Mouse (Mus musculus): ENCODE results near the gene Zfp13. TPM values are rescaled to one million over a fixed set of nuclear protein-coding genes. Genes with fewer than 3 reads are reported as not detected.
"Not testable (repeated sequence)": the region's sequence is repeated elsewhere in the genome, so short reads cannot be mapped to it uniquely, and the experiment has no call there.

Zfp13 gene
- polyA plus RNA-seq, 1 experiment from 2014 or later, result 0.60 TPM

- WGBS (ENCODE audit: missing documents), result 74% methylated on average over 6 of the region's 8 CpGs
- Histone ChIP-seq H3K4me3 (ENCODE audit: inconsistent target) (no peak overlapping the region), H3K27ac (no peak overlapping the region), H3K36me3 (ENCODE audit: inconsistent target) (no peaks in the 10 kb centered on the region), H3K79me2 (ENCODE audit: inconsistent target) (no peaks in the 10 kb centered on the region)
Measured at GRCm38 (mm10) chr17:23603077-23603476, 3.8 kb upstream of the Zfp13 start.

DNA sequence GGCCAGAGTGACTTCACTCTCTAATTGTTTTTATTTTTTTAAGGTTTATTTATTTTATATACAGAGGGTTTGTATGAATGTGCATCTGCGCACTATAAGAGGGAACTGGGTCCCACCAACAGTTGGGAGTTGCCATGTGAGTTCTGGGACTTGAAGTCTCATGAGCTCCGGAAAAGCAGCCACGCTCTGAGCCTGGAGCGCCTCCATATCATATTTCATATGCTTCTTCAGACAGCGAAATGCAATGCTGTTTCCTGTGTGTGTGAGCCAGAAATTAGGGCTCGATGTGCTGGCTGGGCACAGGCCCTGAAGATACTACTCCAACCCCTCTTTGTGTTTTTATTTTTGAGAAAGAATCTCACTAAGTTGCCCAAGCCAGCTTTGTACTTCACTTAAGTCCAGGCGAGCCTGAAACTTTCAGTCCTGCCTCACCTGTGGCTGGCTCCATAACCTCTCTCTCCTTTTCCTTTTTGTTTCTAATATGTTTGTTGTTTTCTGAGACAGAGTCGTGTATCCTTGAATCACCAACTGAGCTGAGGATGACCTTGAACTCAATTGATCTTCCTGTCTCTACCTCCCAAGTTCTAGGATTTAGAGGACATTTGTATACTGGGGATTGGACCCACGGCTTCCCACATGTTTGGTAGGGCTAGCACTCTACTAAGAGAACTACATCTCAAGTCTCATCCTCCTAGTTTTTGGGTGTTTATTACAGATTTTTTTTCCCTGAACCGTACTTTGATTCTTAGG is 2.7 kb upstream of the Zfp13 start:
- Histone ChIP-seq H3K27ac (no peak overlapping the region), H3K79me2 (ENCODE audit: inconsistent target) (no peaks in the 10 kb centered on the region), H3K4me3 (ENCODE audit: inconsistent target) (no peak overlapping the region), H3K36me3 (ENCODE audit: inconsistent target) (no peaks in the 10 kb centered on the region)
- 68% methylated on average over 10 of the region's 10 CpGs for WGBS (ENCODE audit: missing documents)

DNA sequence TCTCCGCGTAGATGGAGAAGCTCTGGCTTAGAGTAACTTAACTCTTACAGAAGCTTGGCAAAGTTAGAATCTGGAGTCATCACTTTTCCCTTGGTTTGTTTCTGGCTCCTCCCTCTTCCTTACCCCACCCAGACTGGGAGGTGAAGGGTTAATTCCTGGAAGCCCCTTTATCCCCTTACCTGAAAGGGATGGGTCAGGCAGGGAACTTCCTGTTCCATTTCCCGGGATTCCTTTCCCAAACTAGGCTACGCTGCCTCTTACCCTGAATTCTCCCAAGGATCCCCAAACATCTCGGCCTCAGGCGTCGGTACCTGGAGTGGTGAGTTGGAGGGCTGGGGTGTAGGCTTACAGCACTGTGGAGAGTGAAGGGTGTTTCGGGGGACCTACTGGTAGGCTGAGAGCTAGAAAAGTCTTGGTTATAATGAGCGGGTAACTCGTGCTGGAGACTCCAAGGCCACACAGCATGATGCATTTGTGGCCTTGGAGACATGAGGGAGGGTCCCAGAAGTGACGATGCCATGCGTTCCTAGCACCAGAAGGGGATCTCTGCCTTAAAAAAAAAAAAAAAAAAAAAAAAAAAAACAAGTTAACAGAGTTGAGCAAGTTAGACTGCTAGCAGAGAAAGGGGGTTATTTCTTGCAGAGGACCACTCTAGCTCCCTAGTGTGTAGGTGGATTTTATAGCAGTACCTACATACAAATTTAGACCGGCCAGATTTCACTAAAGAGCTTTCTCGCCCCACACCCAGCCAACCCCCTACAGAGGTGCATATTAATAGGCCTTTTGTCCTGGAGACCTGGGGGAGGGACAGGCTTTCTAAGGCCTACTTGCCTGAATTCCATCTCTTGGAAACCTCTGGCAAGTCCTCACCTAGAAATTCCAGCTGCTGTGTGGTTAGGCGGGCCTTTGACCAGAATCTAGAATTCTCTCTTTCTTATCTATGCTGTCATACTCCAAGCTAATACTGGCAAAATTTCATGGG is 1.6 kb upstream of the Zfp13 start, which contains the start of gene Zscan10:
Zscan10 (plus strand) TSS at position 216 of the 982 bp plus-strand sequence.
- peak within 1 kb of the TSS; percentile 49 for H3K4me3 ChIP-seq (ENCODE audit: inconsistent target)
- WGBS (ENCODE audit: missing documents), result 96% methylated on average over 15 of the region's 15 CpGs
- no peaks in the 10 kb centered on the region for H3K79me2 ChIP-seq (ENCODE audit: inconsistent target)
- H3K36me3 ChIP-seq (ENCODE audit: inconsistent target), result no peaks in the 10 kb centered on the region
- no peak within 1 kb of the TSS for H3K27ac ChIP-seq

DNA sequence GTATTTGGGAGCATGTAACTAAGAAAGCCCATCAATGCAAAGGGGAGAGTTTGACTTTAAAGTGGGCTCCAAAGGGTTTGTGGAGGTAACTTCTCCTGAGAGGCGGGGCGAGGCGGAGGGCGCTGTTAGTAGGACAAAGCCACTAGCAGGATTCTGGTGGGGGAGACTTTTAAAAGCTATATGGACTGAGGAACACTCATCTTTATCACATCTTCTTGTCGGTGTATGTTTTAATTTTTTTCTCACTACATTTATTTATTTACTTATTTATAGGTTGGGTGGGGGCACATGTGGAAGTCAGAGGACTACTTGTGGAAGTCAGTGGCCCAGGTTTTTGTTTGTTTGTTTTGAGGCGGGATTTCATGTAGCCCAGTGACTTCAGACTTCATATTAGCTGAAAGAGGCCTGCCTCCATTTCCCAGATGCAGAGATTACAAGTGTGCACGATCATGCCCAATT is 347 bp upstream of the Zfp13 start:
- no peaks in the 10 kb centered on the region for H3K36me3 ChIP-seq (ENCODE audit: inconsistent target)
- peak overlapping the region; percentile 49 for H3K4me3 ChIP-seq (ENCODE audit: inconsistent target)
- peak overlapping the region; percentile 46; the same call in 1 of the 2 replicates for H3K27ac ChIP-seq
- 28% methylated on average over 7 of the region's 7 CpGs for WGBS (ENCODE audit: missing documents)
- no peaks in the 10 kb centered on the region for H3K79me2 ChIP-seq (ENCODE audit: inconsistent target)

- not testable (repeated sequence) for H3K27ac ChIP-seq; H3K79me2 ChIP-seq (ENCODE audit: inconsistent target); H3K36me3 ChIP-seq (ENCODE audit: inconsistent target); H3K4me3 ChIP-seq (ENCODE audit: inconsistent target)
- 98% methylated on average over 4 of the region's 4 CpGs for WGBS (ENCODE audit: missing documents)
Measured at GRCm38 (mm10) chr17:23595139-23595538, 4.1 kb downstream of the Zfp13 start.

DNA sequence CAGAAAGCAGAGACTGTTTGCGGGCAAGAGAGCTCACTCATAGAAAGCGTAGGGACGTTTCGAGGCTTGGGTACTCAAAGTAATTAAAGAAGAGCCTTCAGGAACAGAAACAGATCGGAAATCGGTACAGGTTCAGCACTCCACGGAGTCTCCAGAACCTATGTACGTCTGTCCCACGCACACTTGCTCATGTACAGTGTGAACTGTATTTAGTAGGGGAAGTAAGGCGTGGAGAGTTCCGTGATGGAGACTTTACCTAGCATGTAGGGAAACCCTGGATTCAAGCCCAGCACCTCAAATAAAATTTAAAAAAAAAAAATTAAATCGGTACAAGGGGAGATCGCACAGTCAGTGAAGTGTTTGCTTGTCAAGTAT is 6.4 kb downstream of the Zfp13 start:
- no peaks in the 10 kb centered on the region for H3K36me3 ChIP-seq (ENCODE audit: inconsistent target)
- no peak overlapping the region for H3K27ac ChIP-seq
- WGBS (ENCODE audit: missing documents), result 15% methylated on average over 13 of the region's 13 CpGs
- peak overlapping the region; percentile 23 for H3K4me3 ChIP-seq (ENCODE audit: inconsistent target)
- no peaks in the 10 kb centered on the region for H3K79me2 ChIP-seq (ENCODE audit: inconsistent target)

DNA sequence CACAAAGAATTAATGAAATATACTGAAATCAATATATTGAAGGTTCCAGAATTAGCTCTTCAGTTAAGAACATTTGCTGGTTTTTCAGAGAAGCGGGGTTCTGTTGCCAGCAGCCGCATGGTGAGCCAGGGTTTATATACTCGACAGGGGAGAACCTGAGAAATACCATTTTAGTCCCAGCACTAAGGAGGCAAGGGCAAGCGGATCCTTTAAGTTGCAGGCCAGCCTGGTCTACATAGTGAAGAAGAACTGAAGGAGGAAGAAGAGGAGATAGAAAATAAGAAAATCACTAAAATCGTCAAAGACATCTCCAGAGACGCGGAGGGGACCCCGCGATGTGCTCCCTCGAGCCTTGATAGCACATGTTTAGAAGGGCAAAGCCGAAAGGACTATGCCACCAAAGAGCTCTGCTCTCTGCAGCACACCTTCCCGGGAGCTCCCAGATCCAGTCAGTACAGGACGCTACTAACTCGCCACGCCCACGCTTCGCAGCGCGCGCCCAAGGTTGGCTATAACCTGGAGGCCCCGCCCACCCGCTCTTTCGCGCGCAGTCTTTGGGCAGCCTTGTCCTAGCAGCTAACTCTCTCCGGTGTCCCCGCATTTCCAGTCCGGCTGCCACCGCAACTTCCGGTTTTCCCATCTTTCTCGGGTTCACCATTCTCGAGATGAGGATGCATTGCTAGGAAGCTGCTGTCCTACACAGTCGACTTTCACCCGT is 6.9 kb downstream of the Zfp13 start:
- peak overlapping the region; percentile 23 for H3K4me3 ChIP-seq (ENCODE audit: inconsistent target)
- WGBS (ENCODE audit: missing documents), result 9% methylated on average over 34 of the region's 34 CpGs
- H3K27ac ChIP-seq, result no peak overlapping the region
- no peaks in the 10 kb centered on the region for H3K36me3 ChIP-seq (ENCODE audit: inconsistent target)
- H3K79me2 ChIP-seq (ENCODE audit: inconsistent target), result no peaks in the 10 kb centered on the region

- no peaks in the 10 kb centered on the region for H3K79me2 ChIP-seq (ENCODE audit: inconsistent target)
- no peak overlapping the region for H3K27ac ChIP-seq
- H3K36me3 ChIP-seq (ENCODE audit: inconsistent target), result no peaks in the 10 kb centered on the region
- no peak overlapping the region for H3K4me3 ChIP-seq (ENCODE audit: inconsistent target)
- 96% methylated on average over 2 of the region's 2 CpGs for WGBS (ENCODE audit: missing documents)
Measured at GRCm38 (mm10) chr17:23587253-23587652, 12.0 kb downstream of the Zfp13 start.

- Histone ChIP-seq H3K4me3 (ENCODE audit: inconsistent target) (peak overlapping the region; percentile 17), H3K36me3 (ENCODE audit: inconsistent target) (no peaks in the 10 kb centered on the region), H3K27ac (no peak overlapping the region), H3K79me2 (ENCODE audit: inconsistent target) (no peaks in the 10 kb centered on the region)
- WGBS (ENCODE audit: missing documents), result 8% methylated on average over 22 of the region's 22 CpGs
Measured at GRCm38 (mm10) chr17:23585721-23586491, 13.4 kb downstream of the Zfp13 start.

- no peaks in the 10 kb centered on the region for H3K79me2 ChIP-seq (ENCODE audit: inconsistent target)
- 90% methylated on average over 6 of the region's 8 CpGs for WGBS (ENCODE audit: missing documents)
- H3K27ac ChIP-seq, result no peak overlapping the region
- H3K36me3 ChIP-seq (ENCODE audit: inconsistent target), result no peaks in the 10 kb centered on the region
- no peak overlapping the region for H3K4me3 ChIP-seq (ENCODE audit: inconsistent target)
Measured at GRCm38 (mm10) chr17:23584786-23585185, 14.5 kb downstream of the Zfp13 start.

DNA sequence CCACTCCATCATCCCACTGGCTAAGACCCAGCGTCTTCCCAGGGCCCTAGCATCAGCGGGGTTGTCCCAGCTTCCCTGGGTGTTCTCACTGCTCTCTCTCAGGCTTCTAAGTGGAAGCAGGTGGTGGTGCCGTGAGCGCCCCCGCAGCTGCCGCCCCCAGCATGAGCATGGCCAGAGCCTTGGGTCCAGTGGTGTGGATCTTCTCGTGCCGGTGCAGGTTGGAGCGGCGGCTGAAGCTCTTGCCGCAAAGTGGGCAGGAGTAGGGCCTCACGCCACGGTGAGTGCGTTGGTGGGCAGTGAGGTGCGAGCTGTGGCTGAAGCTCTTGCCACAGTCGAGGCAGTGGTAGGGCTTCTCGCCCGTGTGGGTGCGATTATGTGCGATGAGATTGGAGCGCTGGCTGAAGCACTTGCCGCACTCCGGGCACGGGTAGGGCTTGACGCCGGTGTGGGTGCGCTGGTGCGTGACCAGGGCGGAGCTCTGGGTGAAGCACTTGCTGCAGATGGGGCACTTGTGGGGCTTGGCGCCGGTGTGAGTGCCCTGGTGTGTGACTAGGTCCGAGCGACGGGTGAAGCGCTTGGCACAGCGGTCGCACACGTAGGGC is 23.2 kb downstream of the Zfp13 start:
- Histone ChIP-seq H3K27ac (no peak overlapping the region), H3K4me3 (ENCODE audit: inconsistent target) (no peak overlapping the region), H3K79me2 (ENCODE audit: inconsistent target) (no peaks in the 10 kb centered on the region), H3K36me3 (ENCODE audit: inconsistent target) (no peaks in the 10 kb centered on the region)
- WGBS (ENCODE audit: missing documents), result 94% methylated on average over 36 of the region's 38 CpGs

- Histone ChIP-seq H3K4me3 (ENCODE audit: inconsistent target) (no peak overlapping the region), H3K27ac (no peak overlapping the region), H3K36me3 (ENCODE audit: inconsistent target) (no peaks in the 10 kb centered on the region), H3K79me2 (ENCODE audit: inconsistent target) (no peaks in the 10 kb centered on the region)
- WGBS (ENCODE audit: missing documents), result 90% methylated on average over 8 of the region's 8 CpGs
Measured at GRCm38 (mm10) chr17:23574130-23574529, 25.2 kb downstream of the Zfp13 start.

- WGBS (ENCODE audit: missing documents), result 76% methylated on average over 6 of the region's 6 CpGs
- Histone ChIP-seq H3K36me3 (ENCODE audit: inconsistent target) (no peaks in the 10 kb centered on the region), H3K79me2 (ENCODE audit: inconsistent target) (no peaks in the 10 kb centered on the region), H3K4me3 (ENCODE audit: inconsistent target) (no peak overlapping the region), H3K27ac (no peak overlapping the region)
Measured at GRCm38 (mm10) chr17:23572059-23572458, 27.2 kb downstream of the Zfp13 start.
